Mouse (Mus musculus) embryonic facial prominence, embryonic 11.5 days (tissue): Measurements from ENCODE around the gene Scgb1b12. TPM values are rescaled to one million over a fixed set of nuclear protein-coding genes. Genes with fewer than 3 reads are reported as not detected.
"Not testable (repeated sequence)": the region's sequence is repeated elsewhere in the genome, so short reads cannot be mapped to it uniquely, and the experiment has no call there.

Experiments used
- ATAC-seq: fragments of 200-750 bp; cut with Nextera tagmentation; replicated peaks from 2 replicates; pipeline ENCODE4 v1.8.0; 2017; ENCODE audit warnings: low read depth; ENCODE audit not compliant: insufficient number of reproducible peaks, low FRiP score, low TSS enrichment
- DNase-seq: peaks from one replicate; pipeline ENCODE4 v3.0.0-alpha.2; 2015; ENCODE audit warnings: low spot score
- H3K27ac ChIP-seq: fragments of 300-500 bp; sonication (generic); replicated peaks from 2 replicates; pipeline ENCODE4 v1.5.1; 2014; ENCODE audit warnings: mild to moderate bottlenecking, low read depth, low read length, control low read depth
- H3K27me3 ChIP-seq: fragments of 300-500 bp; sonication (generic); 2 replicates; pipeline ENCODE4 v1.6.1; 2014; ENCODE audit warnings: mild to moderate bottlenecking, low read length, moderate library complexity, mixed read lengths; ENCODE audit not compliant: control insufficient read depth, insufficient read depth
- H3K36me3 ChIP-seq: fragments of 300-500 bp; sonication (generic); replicated peaks from 2 replicates; pipeline ENCODE4 v1.6.1; 2014; ENCODE audit warnings: low read depth, mild to moderate bottlenecking, low read length, moderate library complexity, mixed read lengths; ENCODE audit not compliant: control insufficient read depth, insufficient read depth
- H3K4me1 ChIP-seq: fragments of 300-500 bp; sonication (generic); 2 replicates; pipeline ENCODE4 v1.6.1; 2014; ENCODE audit warnings: low read length, mixed read lengths; ENCODE audit not compliant: control insufficient read depth, insufficient read depth
- H3K4me2 ChIP-seq: fragments of 300-500 bp; sonication (generic); 2 replicates; pipeline ENCODE4 v1.6.1; 2014; ENCODE audit warnings: low read depth, mild to moderate bottlenecking, control low read depth, low read length, moderate library complexity
- H3K4me3 ChIP-seq: fragments of 300-500 bp; sonication (generic); 2 replicates; pipeline ENCODE4 v1.5.1; 2014; ENCODE audit warnings: low read depth, low read length, control low read depth
- H3K9ac ChIP-seq: fragments of 300-500 bp; sonication (generic); replicated peaks from 2 replicates; pipeline ENCODE4 v1.6.1; 2014; ENCODE audit warnings: mild to moderate bottlenecking, control low read depth, low read length
- H3K9me3 ChIP-seq: fragments of 300-500 bp; sonication (generic); replicated peaks from 2 replicates; pipeline ENCODE4 v1.6.1; 2016; ENCODE audit warnings: mild to moderate bottlenecking, low read length, inconsistent platforms, mixed read lengths; ENCODE audit not compliant: control insufficient read depth
- WGBS: fragments of 180-500 bp; shearing (Covaris S2); extraction: QIAGEN DNeasy Blood & Tissue Kit; methylation state at CpG from one replicate; pipeline ENCODE4 v1.1.7; 2014; 5-methylcytosine and 5-hydroxymethylcytosine counted together
- polyA plus RNA-seq: library from polyadenylated mRNA; unstranded; fragments of >200 nt; fragmentation: Nextera tagmentation; extraction: Ambion mirVana; gene quantifications from 2 replicates; pipeline ENCODE4 v1.2.1, GENCODE M21; 2014

The Scgb1b12 gene
- polyA plus RNA-seq: not detected in 2 replicates

DNA sequence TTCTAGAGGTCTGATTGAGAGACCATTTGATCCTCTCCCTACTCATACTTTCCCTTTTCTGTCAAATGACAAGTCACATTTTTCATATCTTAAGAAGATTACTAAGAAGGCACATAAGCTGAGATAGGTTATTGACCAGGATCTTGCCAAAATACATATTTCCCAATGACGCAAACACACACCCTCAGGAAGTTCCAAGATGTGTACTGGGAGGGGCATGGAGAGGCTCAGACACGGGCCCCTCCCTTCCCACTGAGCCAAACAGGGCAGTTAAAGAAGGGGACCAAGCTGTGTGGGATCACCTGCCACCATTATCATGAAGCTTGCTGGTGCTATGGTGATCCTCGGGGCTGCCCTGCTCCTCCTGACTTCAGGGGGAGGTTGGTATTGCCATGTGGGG is at the start of gene Scgb1b12:
Gene Scgb1b12 (plus strand): TSS at position 301 of the 400 bp plus-strand sequence.
- not testable (repeated sequence) for H3K36me3 ChIP-seq, H3K4me3 ChIP-seq, H3K9me3 ChIP-seq, H3K4me2 ChIP-seq, H3K4me1 ChIP-seq, ATAC-seq, H3K9ac ChIP-seq, DNase-seq, H3K27ac ChIP-seq, H3K27me3 ChIP-seq
- whole genome bisulfite sequencing: 94% methylated on average over 2 of the region's 3 CpGs

DNA sequence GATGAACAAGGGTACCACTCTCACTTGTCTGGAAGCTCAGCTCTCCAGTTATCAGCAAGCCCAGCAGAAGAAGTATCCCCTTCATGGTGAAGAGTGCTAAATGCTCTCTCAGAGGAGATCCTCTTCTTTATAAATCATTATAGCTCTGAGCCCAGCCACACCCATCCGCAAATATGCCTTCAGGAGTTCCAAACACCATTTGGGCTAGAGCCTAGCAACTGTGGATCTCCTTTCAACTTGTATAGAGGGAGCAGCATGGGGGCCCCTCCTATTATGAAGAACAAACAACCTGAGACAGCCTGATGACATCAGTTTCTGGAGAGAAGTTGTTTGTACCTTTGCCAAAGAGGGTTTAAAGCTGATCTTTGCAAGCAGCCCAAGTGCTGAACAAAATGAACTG is 6.8 kb upstream of the Scgb1b12 start, which contains the start of gene Scgb2b12:
Gene Scgb2b12 (minus strand): TSS at position 101 of the 400 bp plus-strand sequence.
- not testable (repeated sequence) for H3K4me3 ChIP-seq, ATAC-seq, H3K36me3 ChIP-seq, H3K4me1 ChIP-seq, H3K9me3 ChIP-seq, H3K4me2 ChIP-seq, H3K9ac ChIP-seq, DNase-seq, H3K27ac ChIP-seq, H3K27me3 ChIP-seq
- WGBS: 88% methylated on average over 1 of the region's 1 CpGs

Other genes with a start within 250 kb of the Scgb1b12 start
- gene Scgb1b10, start 233.3 kb upstream of the Scgb1b12 start, polyA plus RNA-seq: not detected in 2 replicates
- not detected in 2 replicates for gene Scgb2b11, start 123.0 kb upstream of the Scgb1b12 start, polyA plus RNA-seq
- gene Scgb1b11, start 111.3 kb upstream of the Scgb1b12 start, polyA plus RNA-seq: not detected in 2 replicates
- not detected in 2 replicates for gene Scgb2b12, start 6.9 kb upstream of the Scgb1b12 start, polyA plus RNA-seq
- not detected in 2 replicates for gene Scgb1b29, start 107.4 kb downstream of the Scgb1b12 start, polyA plus RNA-seq